Mouse (Mus musculus) embryonic facial prominence, embryonic 15.5 days (tissue): Measurements from ENCODE around the gene Gm13276. TPM values are rescaled to one million over a fixed set of nuclear protein-coding genes. Genes with fewer than 3 reads are reported as not detected.
A peak's percentile ranks its signal among the peaks of the same experiment; 100 is the strongest.
"Not testable (repeated sequence)": the region's sequence is repeated elsewhere in the genome, so short reads cannot be mapped to it uniquely, and the experiment has no call there.

Source experiments
- ATAC-seq: fragments of 200-750 bp; cut with Nextera tagmentation; 2 replicates; pipeline ENCODE4 v1.8.0; 2017; ENCODE audit warnings: low read depth, moderate TSS enrichment; ENCODE audit not compliant: insufficient number of reproducible peaks, low FRiP score, low TSS enrichment
- H3K27ac ChIP-seq: fragments of 300-500 bp; sonication (generic); replicated peaks from 2 replicates; pipeline ENCODE4 v1.5.1; 2015; ENCODE audit warnings: mild to moderate bottlenecking, inconsistent platforms
- H3K27me3 ChIP-seq: fragments of 300-500 bp; sonication (generic); 2 replicates; pipeline ENCODE4 v1.6.1; 2015; ENCODE audit warnings: inconsistent platforms
- H3K36me3 ChIP-seq: fragments of 300-500 bp; sonication (generic); 2 replicates; pipeline ENCODE4 v1.6.1; 2015; ENCODE audit warnings: mild to moderate bottlenecking, inconsistent platforms
- H3K4me1 ChIP-seq: fragments of 300-500 bp; sonication (generic); 2 replicates; pipeline ENCODE4 v1.6.1; 2015; ENCODE audit warnings: inconsistent platforms
- H3K4me2 ChIP-seq: fragments of 300-500 bp; sonication (generic); replicated peaks from 2 replicates; pipeline ENCODE4 v1.6.1; 2015; ENCODE audit warnings: mild to moderate bottlenecking, inconsistent platforms
- H3K4me3 ChIP-seq: fragments of 300-500 bp; sonication (generic); replicated peaks from 2 replicates; pipeline ENCODE4 v1.5.1; 2015; ENCODE audit warnings: mild to moderate bottlenecking, inconsistent platforms
- H3K9ac ChIP-seq: fragments of 300-500 bp; sonication (generic); 2 replicates; pipeline ENCODE4 v1.6.1; 2015; ENCODE audit warnings: inconsistent platforms
- H3K9me3 ChIP-seq: fragments of 300-500 bp; sonication (generic); replicated peaks from 2 replicates; pipeline ENCODE4 v1.6.1; 2016; ENCODE audit warnings: inconsistent platforms
- whole genome bisulfite sequencing: fragments of 180-500 bp; shearing (Covaris S2); methylation state at CpG from one replicate; pipeline ENCODE4 v1.1.7; 2015; 5-methylcytosine and 5-hydroxymethylcytosine counted together
- polyA plus RNA-seq: library from polyadenylated mRNA; unstranded; fragments of >200 nt; fragmentation: Nextera tagmentation; extraction: Ambion mirVana; gene quantifications from 2 replicates; pipeline ENCODE4 v1.2.1, GENCODE M21; 2015

Gene Gm13276
- polyA plus RNA-seq, 1 experiment from 2014 or later: 1.0 TPM

DNA sequence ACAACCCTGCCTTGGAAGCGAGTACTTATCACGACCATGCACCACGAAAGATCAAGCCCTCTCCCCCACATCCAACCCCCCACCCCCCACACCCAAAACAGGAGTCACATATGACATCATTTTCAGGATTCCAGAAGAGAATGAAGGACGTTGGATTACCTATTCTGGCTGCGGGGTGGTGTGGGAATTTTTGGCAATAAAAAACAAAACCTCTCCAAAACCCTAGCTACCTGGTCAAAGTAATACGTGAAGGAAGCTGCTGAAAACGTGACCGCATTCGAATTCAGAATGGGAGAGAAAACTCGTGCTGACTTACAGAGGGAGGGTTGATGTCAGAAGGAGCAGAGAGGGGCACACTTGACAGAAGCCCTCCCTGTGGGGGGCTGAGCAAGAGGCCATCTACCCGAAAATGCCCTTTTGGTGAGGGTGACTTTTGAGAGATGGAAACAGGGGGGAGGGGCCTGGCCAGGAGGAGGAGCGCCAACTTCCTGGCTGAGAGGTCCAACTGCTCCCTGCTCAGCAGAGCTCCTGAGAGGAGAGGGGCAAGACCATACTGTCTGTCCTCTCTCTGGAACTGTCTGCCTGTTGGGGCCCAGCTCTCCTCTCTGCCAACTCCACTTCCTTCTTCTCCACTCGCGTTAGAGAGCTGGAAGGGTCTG, 25.8 kb upstream of the Gm13276 start, which contains the start of gene Gm13283:
Gene Gm13283, plus strand, starts transcription at position 510 of the 659 bp plus-strand sequence.
- not testable (repeated sequence) for H3K4me1 ChIP-seq, H3K9ac ChIP-seq, ATAC-seq, H3K9me3 ChIP-seq, H3K27me3 ChIP-seq, H3K36me3 ChIP-seq
- WGBS: 13% methylated on average over 12 of the region's 14 CpGs
- Histone ChIP-seq H3K4me3 (peak within 1 kb of the TSS; percentile 43), H3K27ac (peak within 1 kb of the TSS; percentile 84), H3K4me2 (peak within 1 kb of the TSS; percentile 55)

GRCm38 (mm10) chr4:88760431-88760830, 25.1 kb upstream of the Gm13276 start:
- not testable (repeated sequence) for ATAC-seq, H3K9ac ChIP-seq, H3K36me3 ChIP-seq, H3K9me3 ChIP-seq, H3K27me3 ChIP-seq, H3K4me1 ChIP-seq
- Histone ChIP-seq H3K4me3 (peak overlapping the region; percentile 43), H3K4me2 (peak overlapping the region; percentile 55), H3K27ac (peak overlapping the region; percentile 84)
- WGBS: under 1% methylated on average over 26 of the region's 28 CpGs

DNA sequence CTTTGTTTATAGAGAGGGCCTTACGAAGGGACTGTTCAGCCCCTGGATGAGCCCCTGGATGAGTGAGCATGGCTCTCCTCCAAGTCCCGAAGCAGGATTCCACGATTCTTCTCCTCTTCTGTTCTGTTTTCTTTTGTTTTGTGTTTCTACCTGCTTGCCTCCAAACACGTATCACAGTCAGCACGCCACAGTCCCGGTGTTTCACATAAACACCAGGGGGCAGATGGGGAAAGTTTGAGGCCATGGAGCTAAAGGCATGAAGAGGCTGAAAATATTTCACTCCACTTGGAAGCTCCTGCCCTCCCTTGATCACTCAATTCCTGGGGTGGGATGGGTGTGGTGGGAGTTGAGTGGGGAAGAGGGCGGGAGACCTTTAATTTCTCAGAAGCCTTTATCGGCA, 23.7 kb upstream of the Gm13276 start:
- H3K27me3 ChIP-seq, H3K9me3 ChIP-seq, H3K4me2 ChIP-seq, H3K4me3 ChIP-seq, ATAC-seq, H3K4me1 ChIP-seq, H3K9ac ChIP-seq, H3K27ac ChIP-seq, H3K36me3 ChIP-seq: not testable (repeated sequence)
- 63% methylated on average over 6 of the region's 8 CpGs for WGBS

- not testable (repeated sequence) for H3K27me3 ChIP-seq, ATAC-seq, H3K9ac ChIP-seq, H3K4me3 ChIP-seq, H3K27ac ChIP-seq, H3K36me3 ChIP-seq, H3K4me1 ChIP-seq, H3K9me3 ChIP-seq, H3K4me2 ChIP-seq
- WGBS: 57% methylated on average over 9 of the region's 9 CpGs
Measured at GRCm38 (mm10) chr4:88762341-88762740, 23.2 kb upstream of the Gm13276 start.

GRCm38 (mm10) chr4:88763384-88764018, 22.0 kb upstream of the Gm13276 start:
- H3K27me3 ChIP-seq, ATAC-seq, H3K36me3 ChIP-seq, H3K9ac ChIP-seq, H3K4me1 ChIP-seq, H3K9me3 ChIP-seq: not testable (repeated sequence)
- Histone ChIP-seq H3K27ac (peak overlapping the region; percentile 75), H3K4me2 (peak overlapping the region; percentile 50), H3K4me3 (peak overlapping the region; percentile 44)
- whole genome bisulfite sequencing: 3% methylated on average over 37 of the region's 42 CpGs

- H3K27me3 ChIP-seq, H3K27ac ChIP-seq, H3K4me1 ChIP-seq, H3K36me3 ChIP-seq, H3K4me3 ChIP-seq, ATAC-seq, H3K9me3 ChIP-seq, H3K4me2 ChIP-seq, H3K9ac ChIP-seq: not testable (repeated sequence)
- WGBS: no CpG with 5 or more reads among the region's 32 CpGs
Measured at GRCm38 (mm10) chr4:88773534-88773933, 12.0 kb upstream of the Gm13276 start, which contains the start of gene Gm13290. Gene Gm13290 (plus strand): TSS chr4:88773834.

DNA sequence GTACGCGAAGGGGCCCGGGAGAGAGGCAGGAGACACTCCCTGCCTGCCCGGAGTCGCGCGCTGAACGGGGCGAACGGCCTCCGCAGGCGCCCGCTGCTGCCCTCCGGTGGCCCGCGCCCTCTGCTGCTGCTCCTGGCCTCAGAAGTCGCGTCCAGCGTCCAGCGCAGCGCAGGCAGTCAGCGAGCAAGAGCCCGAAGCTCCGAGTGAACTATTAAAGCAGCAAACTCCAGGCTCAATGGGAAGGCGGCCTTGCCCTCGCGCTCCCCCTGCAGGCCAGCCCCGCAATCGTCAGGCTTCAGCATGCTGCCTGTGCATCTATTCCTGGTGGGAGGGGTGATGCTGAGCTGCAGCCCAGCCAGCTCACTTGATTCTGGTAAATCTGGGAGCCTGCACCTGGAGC, 8.9 kb upstream of the Gm13276 start, which contains the start of gene Gm13289:
Gene Gm13289, plus strand, starts transcription at position 301 of the 400 bp plus-strand sequence.
- ATAC-seq, H3K4me3 ChIP-seq: not testable (repeated sequence)
- no CpG with 5 or more reads among the region's 29 CpGs for WGBS

DNA sequence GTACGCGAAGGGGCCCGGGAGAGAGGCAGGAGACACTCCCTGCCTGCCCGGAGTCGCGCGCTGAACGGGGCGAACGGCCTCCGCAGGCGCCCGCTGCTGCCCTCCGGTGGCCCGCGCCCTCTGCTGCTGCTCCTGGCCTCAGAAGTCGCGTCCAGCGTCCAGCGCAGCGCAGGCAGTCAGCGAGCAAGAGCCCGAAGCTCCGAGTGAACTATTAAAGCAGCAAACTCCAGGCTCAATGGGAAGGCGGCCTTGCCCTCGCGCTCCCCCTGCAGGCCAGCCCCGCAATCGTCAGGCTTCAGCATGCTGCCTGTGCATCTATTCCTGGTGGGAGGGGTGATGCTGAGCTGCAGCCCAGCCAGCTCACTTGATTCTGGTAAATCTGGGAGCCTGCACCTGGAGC, 6.0 kb upstream of the Gm13276 start, which contains the start of gene Gm13272:
Gene Gm13272, plus strand, starts transcription at position 301 of the 400 bp plus-strand sequence.
- not testable (repeated sequence) for H3K36me3 ChIP-seq, H3K4me2 ChIP-seq, H3K9me3 ChIP-seq, H3K27me3 ChIP-seq, H3K4me3 ChIP-seq, ATAC-seq, H3K9ac ChIP-seq, H3K27ac ChIP-seq, H3K4me1 ChIP-seq
- WGBS: no CpG with 5 or more reads among the region's 29 CpGs

More for the DNA sequence above, 8.9 kb upstream of the Gm13276 start, which contains the start of gene Gm13289:
- not testable (repeated sequence) for H3K9ac ChIP-seq, H3K27me3 ChIP-seq, H3K4me1 ChIP-seq, H3K4me2 ChIP-seq, H3K36me3 ChIP-seq, H3K9me3 ChIP-seq, H3K27ac ChIP-seq

DNA sequence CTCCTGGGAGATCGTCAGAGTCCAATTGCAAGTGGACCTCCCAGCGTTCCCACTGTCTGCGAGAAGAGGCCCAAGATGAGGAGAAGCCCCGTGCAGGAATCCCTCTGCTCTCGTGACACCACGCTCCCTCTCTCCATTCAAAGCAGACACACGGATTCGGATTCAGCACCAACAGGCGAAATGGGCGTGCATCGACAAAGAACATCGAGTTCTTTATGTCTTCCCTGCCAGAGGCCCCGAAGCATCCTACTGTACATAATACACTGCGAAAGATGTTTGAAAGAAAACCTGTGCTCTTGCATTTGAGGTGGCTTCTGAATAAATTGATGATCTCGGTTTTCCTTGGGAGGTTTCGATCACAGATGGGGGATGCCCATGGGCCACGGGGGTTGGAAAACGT, 5.2 kb upstream of the Gm13276 start:
- H3K4me1 ChIP-seq, H3K9ac ChIP-seq, H3K4me3 ChIP-seq, H3K36me3 ChIP-seq, H3K4me2 ChIP-seq, H3K27me3 ChIP-seq, H3K27ac ChIP-seq, ATAC-seq, H3K9me3 ChIP-seq: not testable (repeated sequence)
- WGBS: 47% methylated on average over 16 of the region's 18 CpGs

DNA sequence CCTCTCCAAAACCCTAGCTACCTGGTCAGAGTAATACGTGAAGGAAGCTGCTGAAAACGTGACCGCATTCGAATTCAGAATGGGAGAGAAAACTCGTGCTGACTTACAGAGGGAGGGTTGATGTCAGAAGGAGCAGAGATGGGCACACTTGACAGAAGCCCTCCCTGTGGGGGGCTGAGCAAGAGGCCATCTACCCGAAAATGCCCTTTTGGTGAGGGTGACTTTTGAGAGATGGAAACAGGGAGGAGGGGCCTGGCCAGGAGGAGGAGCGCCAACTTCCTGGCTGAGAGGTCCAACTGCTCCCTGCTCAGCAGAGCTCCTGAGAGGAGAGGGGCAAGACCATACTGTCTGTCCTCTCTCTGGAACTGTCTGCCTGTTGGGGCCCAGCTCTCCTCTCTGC, 3.7 kb upstream of the Gm13276 start, which contains the start of gene Ifnz:
Gene Ifnz, plus strand, starts transcription at position 301 of the 400 bp plus-strand sequence.
- H3K9ac ChIP-seq, H3K36me3 ChIP-seq, H3K27me3 ChIP-seq, H3K9me3 ChIP-seq, ATAC-seq, H3K4me1 ChIP-seq: not testable (repeated sequence)
- WGBS: 13% methylated on average over 4 of the region's 7 CpGs
- peak within 1 kb of the TSS; percentile 39 for H3K4me2 ChIP-seq
- H3K4me3 ChIP-seq: peak within 1 kb of the TSS; percentile 28
- peak within 1 kb of the TSS; percentile 68 for H3K27ac ChIP-seq

GRCm38 (mm10) chr4:88782335-88782734, 3.2 kb upstream of the Gm13276 start:
- H3K27ac ChIP-seq: peak overlapping the region; percentile 68
- H3K4me2 ChIP-seq: peak overlapping the region; percentile 39
- not testable (repeated sequence) for H3K9me3 ChIP-seq, H3K27me3 ChIP-seq, ATAC-seq, H3K36me3 ChIP-seq, H3K4me1 ChIP-seq, H3K9ac ChIP-seq
- peak overlapping the region; percentile 28 for H3K4me3 ChIP-seq
- WGBS: 0% methylated on average over 3 of the region's 31 CpGs
